Mouse (Mus musculus) E14TG2a.4 (cell line): ENCODE data around the gene Mtnr1a.

Experiments
- CTCF ChIP-seq: conservative IDR thresholded peaks from 2 replicates; pipeline ENCODE4 v1.5.1; 2014; ENCODE audit warnings: low read length
- NANOG ChIP-seq: IDR thresholded peaks from 2 replicates; pipeline ENCODE4 v1.6.1; 2014; ENCODE audit warnings: borderline replicate concordance, low read length, mixed read lengths
- POU5F1 ChIP-seq: IDR thresholded peaks from 2 replicates; pipeline ENCODE4 v1.6.1; 2014; ENCODE audit warnings: low read length, borderline replicate concordance

DNA sequence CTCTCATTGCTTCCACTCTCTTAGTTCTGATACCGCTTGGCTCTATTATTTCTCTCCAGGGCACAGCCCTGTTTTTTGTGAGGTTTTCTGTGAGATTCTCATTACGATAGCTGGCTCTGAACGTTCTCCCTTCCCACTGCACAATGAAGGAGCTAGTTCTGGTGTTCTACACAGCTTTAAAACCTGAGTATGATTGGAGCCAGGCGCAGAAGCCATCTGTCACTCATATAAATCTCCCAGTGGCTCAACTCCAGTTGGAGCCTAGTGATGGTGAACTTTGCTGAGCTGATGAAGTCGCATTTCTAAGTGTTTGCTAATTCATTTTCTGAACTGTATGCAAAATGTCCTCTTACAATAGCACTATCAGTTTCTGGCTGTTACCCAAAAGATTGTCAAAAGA, 56.7 kb downstream of the Mtnr1a start:
- no peak for TF ChIP-seq CTCF
- TF ChIP-seq POU5F1 = no peak
- no peak for TF ChIP-seq NANOG
